Mouse (Mus musculus): Measurements from ENCODE around the gene Tmem108.
A peak's percentile ranks its signal among the peaks of the same experiment; 100 is the strongest.

Tmem108 gene

DNA sequence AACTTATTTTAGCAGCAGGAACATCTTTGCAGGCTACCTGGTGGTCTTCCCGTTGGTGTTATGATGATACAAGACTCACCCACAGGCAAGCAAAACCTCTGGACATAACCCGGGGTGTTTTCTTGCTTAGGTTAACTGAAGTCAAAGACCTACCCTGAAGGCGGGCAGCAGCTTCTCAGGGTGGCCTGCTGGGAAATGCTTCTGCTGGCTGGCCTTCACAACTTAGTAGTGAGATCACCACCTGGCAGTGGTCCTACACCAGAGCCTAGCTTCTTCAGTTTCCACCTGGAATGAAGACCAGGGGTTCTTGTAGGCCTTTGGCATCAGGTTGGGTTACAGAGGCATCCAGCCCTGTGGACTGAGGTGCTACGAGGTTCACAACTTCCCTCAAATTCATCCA is 169.7 kb downstream of the Tmem108 start:
- no peak for DNase-seq (ENCODE audit: low spot score in 2 of 2)

DNA sequence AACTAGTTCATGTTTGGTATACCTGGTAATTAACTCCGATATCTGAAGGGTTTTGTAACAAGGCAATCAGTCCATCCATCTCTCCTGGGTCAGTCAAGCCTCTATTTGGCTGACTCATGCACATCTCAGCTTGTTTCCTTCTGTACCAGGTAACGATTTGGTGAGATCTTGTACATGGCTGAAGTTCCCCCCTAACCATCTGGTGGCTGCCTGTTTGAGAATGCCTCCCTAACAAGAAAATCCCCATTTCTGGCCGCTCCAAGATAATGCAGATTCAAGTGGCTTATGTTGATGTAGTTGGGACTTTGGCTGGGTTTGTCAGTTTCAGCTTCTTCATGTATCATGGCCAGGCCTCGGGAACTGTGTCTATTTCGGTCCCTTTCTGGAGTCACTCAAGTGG is 170.8 kb downstream of the Tmem108 start:
- no peak for DNase-seq (ENCODE audit: low spot score in 2 of 2)

DNA sequence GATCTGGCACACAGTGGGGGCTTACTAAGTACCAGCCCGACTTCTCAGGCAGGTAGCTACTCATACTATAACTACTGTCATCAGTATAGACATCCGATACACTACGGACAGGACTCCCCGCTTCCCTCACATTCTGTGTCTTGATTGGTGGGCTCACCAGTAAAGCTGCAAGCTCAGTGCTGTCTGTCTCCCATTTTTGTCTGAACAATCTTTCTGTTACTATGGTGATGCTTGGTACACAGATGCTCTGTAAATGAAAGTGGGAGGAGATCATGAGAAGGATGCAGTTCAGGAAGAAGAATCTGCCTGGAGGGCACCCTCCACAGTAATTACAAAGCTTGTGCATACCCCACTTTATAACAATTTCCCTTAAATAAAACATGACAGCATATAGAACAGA is 176.8 kb downstream of the Tmem108 start:
- DNase-seq (ENCODE audit: low spot score in 2 of 2), result no peak

DNA sequence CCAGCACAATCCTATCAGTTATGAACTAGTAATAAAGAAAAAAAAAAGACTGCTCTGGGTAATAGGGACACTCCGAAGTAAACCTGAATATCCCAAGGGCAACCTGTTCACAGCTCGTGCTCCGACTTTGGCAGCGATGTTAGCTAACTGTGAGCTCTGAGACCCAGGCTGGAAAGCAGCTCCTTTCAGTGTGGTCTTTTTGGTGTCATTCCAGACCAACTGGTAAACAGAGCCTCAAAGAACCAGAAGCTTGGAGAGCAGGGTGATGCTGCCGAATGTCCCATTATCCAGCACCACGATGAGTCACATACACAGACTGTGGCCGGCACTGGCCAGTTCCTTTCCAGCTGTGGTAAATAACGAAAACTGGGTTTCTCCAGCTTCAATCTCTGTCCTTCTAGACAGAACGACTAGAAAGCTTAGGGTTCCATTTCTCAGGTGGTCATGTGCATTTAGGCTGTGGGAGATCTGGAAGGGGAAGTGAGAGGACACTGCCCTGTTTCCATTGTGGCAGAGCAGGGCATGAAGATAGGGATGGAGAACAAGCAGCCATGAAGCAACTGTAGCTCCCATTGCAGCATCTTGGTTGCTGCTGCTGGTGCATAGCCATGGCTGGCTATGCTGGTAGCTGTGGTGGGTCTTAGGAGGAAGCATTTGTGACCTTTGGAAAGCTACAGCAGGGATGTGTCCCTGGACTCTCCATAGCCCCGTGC is 179.2 kb downstream of the Tmem108 start:
- DNase-seq (ENCODE audit: low spot score in 2 of 2), result no peak

DNA sequence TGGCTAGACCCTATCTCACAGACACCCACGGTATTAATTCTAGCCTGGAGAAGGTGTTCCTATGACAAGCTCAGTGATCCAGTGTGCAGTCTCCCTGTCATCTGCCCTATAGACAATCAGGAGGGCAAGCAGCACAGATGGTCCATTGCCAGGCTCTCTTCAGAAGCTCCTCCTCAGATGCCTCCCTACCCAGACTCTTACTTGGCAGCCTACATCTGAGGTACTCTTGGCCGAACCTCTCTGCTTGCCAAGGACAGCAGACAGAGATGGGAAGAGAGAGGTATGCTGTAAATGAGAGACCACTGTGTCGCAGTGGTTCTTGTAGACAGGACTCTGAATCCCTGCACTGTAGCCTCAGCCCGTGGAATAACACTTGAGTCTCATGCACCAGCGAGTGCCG is 181.0 kb downstream of the Tmem108 start:
- DNase-seq (ENCODE audit: low spot score in 2 of 2), result no peak

DNA sequence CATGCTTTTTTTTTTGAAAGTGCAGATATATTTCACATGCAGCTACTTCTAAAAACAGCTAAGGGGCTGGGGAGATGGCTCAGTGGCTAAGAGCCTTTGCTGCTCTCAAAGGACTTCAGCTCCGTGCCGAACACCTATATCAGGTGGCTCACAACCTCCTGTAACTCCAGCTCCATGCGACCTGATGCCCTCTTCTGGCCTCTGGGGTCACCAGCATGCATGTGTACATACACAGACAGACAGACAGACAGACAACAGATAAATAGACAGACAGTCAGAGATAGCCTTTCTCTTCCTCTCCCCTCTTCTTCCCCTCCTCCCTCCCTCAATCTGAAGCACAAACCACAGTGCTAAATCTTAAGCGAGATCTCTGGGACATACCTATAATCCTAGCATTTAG is 181.5 kb downstream of the Tmem108 start:
- no peak for DNase-seq (ENCODE audit: low spot score in 2 of 2)

DNA sequence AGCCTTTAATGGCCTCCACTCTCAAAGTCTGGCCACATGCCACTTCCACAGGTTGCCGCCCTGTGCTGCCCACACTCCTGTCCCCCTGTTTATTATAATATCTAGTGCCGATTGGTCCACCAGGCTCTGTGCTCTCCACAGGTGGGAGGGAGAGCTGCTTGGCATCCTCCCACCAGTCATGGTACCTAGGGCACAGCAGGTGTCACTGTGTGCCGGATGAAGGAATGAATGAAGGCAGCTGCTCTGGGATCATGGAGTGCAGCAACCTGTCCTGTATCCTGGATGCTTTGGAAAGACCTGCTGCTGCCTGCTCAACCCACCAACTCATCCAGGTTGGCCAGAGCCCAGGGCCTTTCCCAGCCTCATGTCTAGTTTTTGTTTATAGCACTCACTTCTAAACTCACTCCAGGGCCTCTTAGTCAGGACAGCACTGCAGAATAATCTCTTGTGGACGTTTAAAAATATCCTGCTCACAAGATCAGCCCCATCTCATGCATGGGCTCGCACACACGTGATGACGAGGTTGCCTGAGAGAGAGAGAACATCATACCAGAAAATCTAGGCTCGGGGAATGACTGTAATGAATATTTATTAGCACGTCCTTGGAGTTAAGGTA is 182.1 kb downstream of the Tmem108 start:
- no peak for DNase-seq (ENCODE audit: low spot score in 2 of 2)

DNA sequence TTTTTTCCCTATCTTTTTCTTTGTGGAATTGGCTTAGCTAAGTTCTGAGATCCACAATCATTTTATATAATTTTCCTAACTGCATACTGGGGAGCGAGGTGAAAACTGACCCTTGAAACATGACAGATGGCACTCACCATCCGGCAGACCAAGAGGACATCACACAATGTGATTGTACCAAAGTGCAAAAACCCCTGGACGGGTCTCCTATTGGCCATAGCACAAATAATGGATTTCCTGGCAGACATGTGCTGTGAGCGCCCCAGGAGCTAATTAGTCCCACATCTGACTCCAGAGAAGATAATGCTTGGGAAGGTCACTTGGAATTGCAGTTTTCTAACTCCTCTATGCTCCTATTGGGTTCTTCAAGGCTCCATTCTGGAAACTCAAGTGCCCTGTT is 183.9 kb downstream of the Tmem108 start:
- no peak for DNase-seq (ENCODE audit: low spot score in 2 of 2)

DNA sequence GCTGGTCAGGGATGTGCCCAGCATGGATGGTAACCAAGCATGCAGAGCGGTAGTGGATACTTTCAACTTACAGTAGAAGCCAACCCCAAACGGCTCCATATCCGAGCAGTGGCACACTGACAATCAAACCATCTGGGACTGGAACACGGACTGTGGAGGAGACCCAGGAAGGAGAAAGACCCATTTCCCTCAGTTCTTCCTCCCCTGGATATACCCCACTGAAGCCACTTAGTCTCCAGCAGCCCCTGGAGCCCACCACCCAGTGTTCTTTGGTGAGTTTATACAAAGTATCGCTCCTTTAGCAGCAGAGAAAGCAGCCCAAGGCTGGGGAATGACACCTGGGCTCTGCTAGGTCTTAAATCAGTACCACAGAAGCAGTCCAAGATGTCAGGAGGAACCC is 184.5 kb downstream of the Tmem108 start:
- DNase-seq (ENCODE audit: low spot score in 2 of 2), result no peak

DNA sequence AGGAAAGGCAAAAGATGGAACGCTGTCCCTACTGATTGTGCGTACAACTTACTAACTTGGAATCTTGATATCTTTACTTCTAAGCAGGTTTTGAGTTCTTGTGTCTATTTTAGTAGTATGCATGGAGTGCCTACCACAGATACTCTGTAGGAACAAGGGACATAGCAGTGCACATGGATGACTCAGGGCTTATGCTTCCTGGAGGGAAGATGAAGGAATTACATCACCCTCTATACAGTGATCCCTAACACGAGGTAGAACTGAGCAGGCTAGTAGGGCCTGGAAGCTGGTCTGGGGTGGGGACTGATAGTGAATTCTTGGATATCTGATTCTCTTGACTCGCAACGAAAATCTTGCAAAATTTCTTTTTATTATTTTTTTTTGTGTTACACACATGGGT is 185.7 kb downstream of the Tmem108 start:
- no peak for DNase-seq (ENCODE audit: low spot score in 2 of 2)

DNA sequence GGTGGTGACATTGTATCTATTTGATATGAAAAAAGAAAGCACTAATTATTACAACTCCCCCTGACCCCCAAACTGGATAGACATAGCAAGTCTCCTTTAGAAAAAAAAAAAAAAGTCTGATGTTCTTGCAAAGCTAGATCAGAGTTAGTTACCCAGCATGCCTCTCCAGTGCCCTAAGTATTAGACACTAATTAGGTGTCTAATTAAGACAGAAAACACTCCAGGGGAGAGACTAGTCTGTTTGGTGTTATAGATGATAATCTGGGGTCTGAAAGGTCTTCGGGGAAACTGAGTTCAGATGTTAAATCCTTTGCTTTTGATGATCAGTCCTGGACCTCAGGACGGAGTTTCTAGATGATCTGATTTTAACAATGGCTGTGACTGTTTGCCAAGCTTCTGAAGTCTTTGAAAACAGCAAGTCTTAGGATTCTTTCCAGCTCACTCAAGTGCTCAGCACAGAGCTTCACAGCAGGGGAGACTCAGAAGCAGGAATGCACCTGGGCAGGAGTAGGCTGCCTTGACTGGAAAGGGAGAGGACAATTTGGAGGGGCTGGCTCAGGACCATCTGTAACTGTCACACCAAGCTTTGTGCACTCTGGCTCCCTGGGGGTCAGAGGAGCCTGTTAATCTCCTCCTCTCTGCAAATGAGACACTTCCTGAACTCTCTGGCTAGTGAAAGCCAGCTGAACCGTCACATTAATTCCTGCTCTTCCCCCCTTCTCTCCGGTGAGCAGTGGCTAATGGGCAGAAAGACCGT is 187.5 kb downstream of the Tmem108 start:
- DNase-seq (ENCODE audit: low spot score in 2 of 2), result no peak

DNA sequence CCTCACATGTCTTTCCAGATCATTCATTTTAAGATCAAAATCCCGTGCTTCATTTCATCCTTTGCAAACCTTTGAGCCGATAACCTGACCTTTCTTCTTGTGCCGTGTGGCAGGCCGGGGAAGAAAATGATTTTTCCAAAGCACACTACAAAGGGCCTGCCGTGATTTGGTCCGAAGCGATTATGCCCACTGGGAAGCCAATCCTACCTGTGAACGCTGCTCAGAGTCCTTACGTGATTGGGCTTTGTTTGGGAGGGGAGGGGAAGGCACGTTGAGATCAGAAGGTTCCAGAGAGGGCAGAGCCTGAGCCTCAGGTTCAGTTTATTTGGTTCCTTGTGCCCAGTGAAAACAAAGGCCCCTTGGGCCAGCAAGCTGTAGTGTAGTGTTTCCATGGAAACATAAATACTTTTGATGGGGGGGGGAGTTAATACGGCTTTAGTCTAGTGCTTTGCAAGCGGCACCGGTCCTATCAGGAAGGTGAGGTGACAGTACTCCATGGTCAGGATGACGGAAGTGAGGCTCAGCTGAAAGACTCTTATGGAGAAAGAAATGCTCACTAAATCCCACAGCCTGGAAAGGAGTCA is 191.4 kb downstream of the Tmem108 start:
- no peak for DNase-seq (ENCODE audit: low spot score in 2 of 2)

DNA sequence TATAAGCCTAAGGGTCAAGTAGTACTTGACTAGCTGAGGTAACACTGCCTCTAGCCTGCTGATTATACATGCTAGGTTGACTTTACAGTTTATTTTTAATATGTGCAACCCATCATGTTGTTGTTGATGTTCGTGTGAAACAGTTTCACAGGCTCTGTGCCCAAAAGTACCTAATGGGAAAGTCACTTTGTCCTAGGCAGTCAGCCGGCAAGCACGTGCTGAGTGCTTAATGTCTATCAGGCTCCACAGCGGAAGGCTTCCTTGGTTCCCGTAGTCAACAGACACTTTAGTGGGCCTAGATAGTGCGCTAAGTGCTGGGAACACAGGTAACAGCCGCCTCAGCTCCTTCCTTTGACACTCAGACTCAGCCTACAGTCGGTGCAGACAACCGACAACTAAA is 192.7 kb downstream of the Tmem108 start:
- no peak for DNase-seq (ENCODE audit: low spot score in 2 of 2)

DNA sequence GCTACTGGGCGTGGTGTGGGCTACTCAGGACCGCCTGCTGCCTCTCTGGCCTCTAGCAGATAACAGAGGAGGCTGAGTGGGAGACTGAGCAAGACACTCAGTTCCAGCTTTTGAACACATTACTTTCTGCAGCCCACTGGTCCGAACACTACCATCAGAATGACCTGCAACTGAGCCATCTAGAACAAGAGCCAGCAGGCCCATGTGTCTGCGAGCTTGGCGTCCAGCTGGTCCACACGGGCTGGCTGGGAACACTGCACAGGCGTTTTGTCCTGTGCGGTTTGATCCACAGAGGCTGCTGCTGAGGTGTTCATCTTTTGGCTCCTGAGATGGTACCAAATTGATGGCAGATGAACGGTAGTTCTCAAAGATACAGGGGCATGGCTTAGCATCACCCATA is 196.5 kb downstream of the Tmem108 start:
- no peak for DNase-seq (ENCODE audit: low spot score in 2 of 2)

DNA sequence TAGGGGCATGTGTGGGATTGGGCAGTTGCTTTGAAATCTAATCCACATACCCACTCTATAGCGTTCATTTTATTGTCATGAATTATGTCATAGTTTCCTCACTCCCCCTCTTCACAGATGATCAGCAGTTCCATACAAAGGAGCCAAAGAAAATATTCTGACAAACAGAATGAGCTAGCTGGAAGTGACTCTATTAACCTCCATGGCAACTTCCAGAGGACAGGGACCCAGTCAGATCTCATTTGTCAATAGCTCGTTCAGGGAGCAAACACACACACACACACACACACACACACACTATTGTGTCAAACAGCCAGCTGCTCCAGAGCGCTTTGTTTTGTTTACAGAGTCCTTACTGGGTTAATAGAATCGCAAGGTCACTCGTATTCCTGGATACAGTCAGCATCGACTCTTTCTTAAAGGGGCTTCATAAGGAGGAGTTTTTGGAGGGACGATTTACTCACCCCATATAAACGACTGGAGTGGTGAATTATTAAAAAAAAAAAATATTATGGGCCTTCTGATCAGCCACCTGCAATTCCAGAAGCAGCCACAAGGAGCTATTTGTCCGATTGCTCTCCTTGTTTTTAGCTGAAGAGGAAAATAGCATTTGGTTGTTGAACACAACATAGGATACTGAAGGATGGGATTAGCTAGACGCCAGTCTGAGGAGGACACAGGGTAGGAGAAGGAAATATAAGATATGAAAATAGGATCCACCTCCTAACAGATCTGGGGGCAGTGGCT is 197.6 kb downstream of the Tmem108 start:
- peak in 1 of 2 experiments; percentile 2 for DNase-seq (ENCODE audit: low spot score in 2 of 2)

DNA sequence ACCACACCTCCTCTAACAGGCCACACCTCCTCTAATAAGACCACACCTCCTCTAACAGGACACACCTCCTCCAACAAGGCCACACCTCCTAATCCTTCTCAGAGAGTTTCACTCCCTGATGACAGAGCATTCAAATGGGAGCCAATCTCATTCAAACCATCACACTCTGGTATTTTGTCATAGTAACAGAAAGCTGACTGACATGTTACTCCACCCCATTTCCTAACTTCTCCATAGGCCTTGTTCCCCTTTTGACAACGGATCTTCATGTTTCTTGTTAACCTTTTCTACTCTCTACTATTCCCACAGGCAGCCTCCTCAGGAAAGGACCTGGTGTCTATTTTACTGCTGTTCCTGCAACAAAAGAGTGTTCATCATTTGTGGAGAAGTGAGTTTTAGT is 199.6 kb downstream of the Tmem108 start:
- no peak for DNase-seq (ENCODE audit: low spot score in 2 of 2)

DNA sequence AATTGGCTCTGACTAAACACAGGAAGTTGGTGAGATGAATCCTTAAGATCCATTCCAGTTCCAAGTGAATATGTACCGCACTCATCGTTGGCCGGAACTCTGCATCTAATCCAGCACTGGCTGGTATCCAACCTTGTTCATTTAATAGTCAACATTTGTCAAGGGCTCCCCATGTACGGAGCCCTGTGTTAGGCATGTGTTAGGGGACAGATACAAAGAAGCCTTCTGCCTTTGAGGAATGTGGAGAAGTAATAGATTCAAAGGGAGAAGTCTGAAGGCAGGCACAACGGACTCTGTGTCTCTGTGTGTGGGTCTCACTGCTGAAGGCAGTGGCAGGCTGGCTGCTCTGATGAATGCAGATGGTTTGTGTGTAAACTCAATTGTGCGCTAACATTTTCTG is 202.9 kb downstream of the Tmem108 start:
- no peak for DNase-seq (ENCODE audit: low spot score in 2 of 2)

DNA sequence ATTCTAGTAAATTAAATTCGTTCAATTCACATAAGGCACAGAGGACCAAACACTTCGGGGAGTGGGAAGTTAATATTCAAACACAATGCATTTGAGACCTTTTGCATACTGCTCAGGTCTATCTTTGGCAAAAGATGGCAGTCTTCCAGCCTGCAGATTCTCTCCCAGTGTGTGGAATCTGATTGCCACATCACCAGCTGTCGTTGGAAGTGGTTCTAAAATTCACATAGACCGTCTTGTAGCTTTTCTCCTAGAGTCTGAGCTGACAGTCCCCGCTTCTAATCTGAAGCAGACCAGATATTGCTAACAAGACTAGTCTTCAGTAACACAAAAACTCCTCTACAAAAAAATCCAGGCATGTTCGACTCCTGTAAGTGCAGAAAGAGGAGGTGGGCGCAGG is 203.4 kb downstream of the Tmem108 start:
- DNase-seq (ENCODE audit: low spot score in 2 of 2), result no peak

DNA sequence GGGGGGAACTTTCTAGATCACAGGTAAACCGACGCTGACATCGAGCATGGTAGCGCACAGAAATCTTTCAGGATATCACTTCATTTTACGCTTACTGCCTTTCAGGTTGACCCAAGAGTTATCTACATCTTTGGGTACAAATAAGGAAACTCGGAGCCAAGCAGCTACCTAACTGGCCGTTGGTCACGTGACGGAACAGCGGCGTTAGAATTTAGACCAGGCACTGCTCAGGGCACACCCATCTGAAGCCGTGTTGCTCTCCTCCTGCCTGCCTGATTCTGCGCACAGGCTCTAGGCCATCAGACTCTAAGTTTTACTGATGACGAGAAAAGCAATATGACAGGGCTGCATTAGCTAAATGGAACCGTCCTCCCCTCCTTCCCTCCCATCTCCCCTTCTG is 204.6 kb downstream of the Tmem108 start:
- no peak for DNase-seq (ENCODE audit: low spot score in 2 of 2)

DNA sequence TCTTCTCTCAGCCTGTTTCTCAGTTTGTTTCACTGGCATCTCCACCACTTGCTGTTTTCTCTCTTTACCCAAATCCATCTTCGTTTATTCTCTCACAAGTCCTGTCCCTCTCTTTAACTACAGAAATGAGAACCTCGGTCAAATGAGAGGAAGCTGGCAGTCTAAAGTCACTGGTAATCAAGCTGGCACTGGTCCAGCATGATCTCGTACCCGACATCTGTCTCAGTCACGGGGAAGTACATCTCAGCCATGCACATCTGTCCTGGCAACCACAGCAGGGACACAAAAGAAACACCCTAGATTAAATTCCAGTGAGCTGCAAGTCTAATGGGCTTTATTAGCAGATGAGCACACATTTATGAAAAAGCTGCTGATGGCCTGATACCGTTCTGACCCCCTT is 206.3 kb downstream of the Tmem108 start:
- no peak for DNase-seq (ENCODE audit: low spot score in 2 of 2)

DNA sequence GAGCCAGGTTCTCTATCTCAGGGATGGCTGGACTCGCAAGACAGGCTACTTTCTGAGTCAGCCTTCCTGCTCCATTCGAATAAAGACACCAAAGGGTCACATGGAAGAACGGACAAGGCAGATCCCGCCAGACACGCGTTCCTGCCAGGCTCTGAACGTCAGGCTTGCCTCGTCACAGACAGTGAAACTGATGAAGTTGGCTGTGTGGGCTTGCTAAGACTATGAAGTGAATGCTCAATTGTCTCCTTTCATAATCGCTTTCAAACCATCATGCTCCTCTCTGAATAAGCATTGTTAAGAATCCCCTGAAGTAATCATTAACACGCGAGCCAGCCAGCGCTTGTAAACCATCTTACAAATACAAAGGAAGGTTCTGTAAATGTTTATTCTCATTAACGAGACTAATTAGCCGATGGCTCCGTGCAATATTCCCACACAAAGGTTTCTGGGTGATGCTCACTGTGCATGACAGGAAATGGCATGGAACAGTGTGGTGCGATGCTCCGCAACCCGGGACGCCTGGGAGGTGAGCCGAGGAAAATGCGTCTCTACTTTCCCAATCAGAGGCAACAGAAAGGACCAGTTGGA is 210.9 kb downstream of the Tmem108 start:
- DNase-seq (ENCODE audit: low spot score in 2 of 2), result no peak

DNA sequence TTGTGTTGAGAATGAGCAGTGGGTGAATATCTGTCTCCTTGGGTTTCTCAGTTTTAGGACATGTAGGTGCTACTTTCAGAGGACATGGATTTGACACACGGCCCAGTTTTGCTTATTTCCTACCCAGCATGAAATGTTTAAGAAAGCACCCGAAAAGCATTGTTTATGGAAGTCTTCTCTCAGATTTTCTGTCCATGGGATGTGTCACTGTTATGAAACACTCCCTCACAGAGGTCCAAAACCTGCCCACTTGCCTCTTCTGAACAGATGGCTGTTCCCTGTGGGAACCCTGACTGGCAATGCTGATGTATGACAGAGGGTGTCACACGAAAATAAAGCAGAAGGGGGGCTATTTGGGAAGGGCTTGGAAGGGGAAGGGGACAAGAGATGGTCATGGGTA is 212.5 kb downstream of the Tmem108 start:
- DNase-seq (ENCODE audit: low spot score in 2 of 2), result no peak

All from urinary bladder, adult 18-20 months (tissue).